Mouse (Mus musculus): ENCODE data around the gene Prm1.
"Not testable (repeated sequence)": the region's sequence is repeated elsewhere in the genome, so short reads cannot be mapped to it uniquely, and the experiment has no call there.

Prm1 gene

DNA sequence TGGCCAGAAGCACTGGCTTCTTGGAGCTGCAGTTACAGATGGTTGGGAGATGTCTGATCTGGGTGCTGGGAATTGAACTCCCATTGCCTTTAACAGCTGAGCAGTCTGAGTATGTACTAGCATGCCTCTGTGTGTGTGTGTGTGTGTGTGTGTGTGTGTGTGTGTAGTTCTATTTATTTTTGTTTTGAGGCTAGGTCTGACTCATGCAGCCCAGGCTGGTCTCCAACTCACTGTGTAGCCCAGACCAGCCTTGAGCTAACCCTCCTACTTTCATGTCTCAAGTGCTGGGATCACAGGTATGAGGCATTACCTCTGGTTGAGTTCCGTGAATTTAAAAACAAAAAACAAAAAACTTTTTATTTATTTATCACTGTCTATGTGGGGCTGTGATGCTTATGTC lies 18.9 kb upstream of the Prm1 start:
- DNase-seq (ENCODE audit: low spot score), result no peak

DNA sequence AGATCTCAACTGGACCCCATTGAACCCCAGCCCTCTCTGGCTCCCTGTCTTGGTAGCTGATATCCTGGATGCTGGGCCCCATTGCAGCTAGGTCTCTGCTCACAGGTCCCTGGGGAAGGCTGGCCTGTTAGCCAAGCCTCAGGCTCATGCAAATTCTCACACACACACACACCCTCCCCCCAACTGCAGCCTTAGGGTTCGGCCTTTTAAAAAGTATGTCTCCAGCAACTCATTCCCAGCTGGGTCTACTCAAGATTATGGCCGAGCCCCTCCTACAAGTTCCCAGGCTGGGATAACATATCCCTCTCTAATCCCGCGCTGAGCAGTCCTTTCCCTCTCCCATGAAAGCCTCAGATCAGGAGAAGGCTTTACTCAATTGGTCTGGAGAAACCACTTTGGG lies 15.7 kb upstream of the Prm1 start:
- DNase-seq (ENCODE audit: low spot score), result no peak

DNA sequence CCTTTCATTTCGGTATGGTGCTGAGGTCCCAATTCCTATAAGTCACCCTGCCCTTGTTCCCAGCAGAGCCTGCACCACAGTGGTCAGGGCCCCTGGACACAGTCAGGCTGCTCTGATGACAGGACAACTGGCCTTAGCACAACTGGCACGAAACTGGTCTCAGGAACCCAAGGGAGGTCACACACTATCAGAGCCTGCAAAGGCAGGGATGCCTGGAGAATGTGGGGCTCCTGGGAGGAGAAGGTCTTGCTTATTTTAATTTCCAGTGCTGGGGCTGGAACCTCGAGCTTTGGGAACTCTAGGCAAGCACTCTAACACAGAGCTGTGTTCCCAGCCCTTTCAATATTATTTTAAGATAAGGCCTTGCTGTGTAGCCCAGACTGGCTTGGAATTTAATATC lies 14.3 kb upstream of the Prm1 start:
- DNase-seq (ENCODE audit: low spot score), result no peak

DNA sequence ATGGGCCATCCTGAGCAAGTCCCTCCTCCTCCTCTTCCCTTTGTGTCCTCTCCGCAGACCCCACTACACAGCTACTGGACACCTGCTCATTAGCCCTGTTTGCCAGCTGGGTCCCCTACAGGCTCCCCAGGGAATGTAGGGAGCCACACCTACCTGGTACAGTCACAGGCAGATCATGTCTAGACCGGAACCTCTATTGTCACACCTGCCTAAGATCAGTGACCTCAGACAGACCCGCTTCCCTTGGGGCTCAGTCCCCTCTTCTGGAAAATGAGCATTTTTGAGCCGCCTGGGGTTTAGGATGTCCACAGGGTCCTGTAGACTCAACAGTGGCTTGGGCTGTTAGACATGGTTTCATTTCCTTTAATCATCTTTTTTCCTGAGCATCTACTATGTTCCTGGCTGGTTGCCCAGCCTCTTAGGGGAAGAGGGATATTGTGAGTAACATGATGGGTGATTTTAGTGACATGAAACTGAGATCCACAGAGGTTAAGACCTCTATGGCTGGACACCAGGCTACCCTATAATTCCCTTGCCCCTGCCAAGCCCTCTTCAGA lies 13.0 kb upstream of the Prm1 start:
- no peak for DNase-seq (ENCODE audit: low spot score)

DNA sequence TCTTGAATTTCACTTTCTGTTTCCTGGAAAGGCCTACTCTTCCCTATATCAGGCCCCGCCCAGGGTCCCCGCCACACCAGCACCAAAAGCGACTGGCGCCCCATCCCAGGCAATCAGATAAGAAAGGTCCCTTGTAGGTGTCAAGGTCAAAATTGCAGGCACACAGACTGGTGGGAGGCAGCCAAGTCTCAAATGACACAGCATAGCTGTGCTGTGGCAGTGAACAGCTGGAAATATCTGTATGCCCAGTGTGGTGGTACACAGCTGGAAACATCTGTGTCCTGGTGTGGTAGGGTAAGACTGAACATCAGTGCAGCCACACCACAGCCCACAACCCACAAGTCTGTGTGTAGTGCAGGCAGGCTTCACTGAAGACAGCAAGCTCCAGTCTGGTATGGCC lies 9.2 kb upstream of the Prm1 start:
- DNase-seq (ENCODE audit: low spot score), result no peak

DNA sequence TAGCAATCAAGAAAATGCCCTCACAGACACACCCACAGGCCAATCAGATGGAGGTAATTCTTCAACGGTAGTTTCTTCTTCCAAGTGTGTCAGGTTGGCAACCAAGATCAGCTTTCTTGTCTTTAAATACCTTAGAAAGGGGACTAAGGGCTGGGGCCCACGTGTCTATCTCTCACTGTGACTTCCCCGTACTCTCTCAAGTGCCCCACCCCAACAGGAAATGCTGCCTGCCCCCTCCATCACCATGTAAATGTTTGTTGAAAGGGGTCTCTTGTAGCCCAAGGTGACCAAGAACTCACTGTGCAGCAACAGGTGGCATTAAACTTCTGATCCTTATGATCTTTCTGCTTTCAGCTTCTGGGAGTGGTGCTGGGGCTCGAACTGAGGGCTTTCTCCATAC lies 8.1 kb upstream of the Prm1 start:
- DNase-seq (ENCODE audit: low spot score), result no peak

DNA sequence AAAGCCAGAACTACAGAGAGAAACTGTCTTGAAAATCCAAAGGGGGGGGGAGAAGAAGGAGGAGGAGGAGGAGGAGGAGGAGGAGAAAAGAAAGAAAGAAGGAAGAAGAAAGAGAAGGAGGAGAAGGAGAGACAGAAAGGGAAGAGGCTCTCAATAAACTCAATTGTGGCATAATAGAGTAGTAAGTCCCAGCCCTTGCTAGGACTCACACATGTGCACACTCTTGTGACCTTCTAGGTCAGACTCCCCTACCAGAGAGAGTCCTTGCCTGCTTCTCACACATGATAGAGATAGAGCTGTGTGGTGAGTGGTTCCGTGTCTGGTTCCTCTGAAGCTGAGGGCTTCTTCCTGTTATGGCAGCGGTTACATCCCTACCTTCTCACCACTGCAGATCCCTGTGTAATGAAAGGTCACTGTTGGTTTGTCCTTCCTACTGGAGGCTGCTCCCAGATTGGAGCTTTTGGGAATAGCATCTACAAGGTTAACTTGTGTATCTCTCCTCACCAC lies 7.3 kb upstream of the Prm1 start, which contains the start of gene Gm11172:
Gene Gm11172, plus strand, starts transcription at position 51 of the 507 bp plus-strand sequence.
- no peak for DNase-seq (ENCODE audit: low spot score)

DNA sequence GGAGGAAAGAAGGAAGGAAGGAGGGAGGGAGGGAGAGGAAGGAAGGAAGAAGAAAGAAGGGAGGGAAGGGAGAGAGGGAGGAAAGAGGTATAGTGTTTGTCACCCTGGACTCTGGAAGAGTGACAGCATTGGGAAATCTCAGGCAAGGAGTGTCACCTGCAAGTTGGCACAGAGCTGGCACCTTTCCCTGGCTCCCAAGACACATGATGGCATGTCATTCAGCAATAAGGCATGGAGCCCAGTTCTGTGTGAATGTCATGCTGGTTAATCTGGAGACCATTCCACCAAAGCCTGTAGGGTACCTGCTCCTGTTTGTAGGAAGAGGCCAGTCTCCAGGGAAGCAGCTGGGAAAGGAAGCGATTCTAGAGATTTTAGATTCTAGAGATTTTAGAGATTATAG lies 4.7 kb upstream of the Prm1 start:
- DNase-seq (ENCODE audit: low spot score), result no peak

DNA sequence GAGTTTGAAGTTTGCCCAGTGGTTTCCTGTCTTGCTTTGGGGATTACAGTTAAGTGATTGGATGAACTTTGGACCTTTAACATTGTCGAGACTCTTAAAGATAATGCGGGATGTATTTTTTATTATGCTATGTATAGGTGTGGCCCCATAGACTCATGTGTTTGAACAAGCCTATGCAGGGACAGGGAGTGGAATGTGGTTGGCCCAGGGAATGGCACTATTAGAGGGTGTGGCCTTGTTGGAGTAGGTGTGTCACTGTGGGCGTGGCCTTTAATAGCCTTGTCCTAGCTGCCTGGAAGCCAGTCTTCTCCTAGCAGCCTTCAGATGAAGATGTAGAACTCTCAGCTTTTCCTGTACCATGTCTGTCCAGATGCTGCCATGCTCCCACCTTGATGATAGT lies 3.2 kb downstream of the Prm1 start:
- DNase-seq (ENCODE audit: low spot score), result not testable (repeated sequence)

DNA sequence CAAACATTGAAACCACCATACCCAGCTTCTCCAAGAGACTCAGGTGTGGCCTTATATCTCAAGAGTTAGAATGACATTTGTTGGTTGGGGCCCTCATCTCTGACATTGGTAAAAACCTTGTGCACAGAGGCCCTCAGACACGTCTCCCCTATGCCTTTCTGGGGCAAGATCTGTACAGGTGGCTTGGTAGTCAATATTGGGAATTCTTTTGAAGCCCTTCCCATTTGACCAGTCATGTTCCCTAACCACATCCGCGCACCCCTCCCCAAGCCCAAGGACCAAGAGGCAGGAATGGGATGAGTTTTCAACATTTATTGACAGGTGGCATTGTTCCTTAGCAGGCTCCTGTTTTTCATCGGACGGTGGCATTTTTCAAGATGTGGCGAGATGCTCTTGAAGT lies 9.6 kb downstream of the Prm1 start, which contains the start of gene Prm2:
Gene Prm2, minus strand, starts transcription at position 101 of the 400 bp plus-strand sequence.
- DNase-seq (ENCODE audit: low spot score), result no peak

DNA sequence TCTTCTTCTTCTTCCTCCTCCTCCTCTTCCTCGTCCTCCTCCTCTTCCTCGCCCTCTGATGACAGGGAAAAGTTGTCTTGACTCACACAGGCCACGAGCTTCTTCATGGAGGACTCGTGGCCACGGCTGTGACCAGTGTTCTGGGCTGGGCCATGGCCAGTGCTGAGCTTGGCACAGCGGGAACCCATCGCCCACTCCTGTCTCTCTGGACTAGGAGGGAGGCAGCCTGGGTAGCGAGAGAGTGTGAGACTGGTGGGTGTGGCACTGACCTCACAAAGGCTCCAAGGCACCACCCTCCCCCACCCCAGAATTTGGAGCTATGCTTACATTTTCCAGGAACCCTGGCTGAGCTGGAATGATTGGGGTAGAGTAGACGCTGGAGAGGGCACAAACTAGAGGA lies 14.9 kb downstream of the Prm1 start, which contains the start of gene Prm3:
Gene Prm3, minus strand, starts transcription at position 213 of the 400 bp plus-strand sequence.
- DNase-seq (ENCODE audit: low spot score), result no peak

DNA sequence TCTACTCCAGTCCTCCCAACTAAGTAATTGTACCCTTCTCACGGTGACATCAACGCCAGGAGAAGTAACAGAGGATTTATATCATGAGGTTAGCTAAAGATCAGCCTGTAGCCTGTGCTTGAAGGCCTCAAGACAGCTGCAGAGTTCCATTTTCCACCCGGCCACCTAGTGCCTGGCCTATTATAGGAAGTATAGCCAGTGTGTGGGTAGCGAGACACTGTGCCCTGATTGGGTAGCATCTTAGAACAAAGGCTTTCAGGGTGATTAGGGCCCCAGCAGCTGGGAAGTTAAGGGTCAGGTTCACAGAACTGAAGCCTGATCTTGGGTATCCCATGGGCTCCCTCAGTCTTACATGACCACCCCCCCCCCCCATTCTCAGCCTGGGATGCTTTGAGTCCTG lies 16.8 kb downstream of the Prm1 start:
- DNase-seq (ENCODE audit: low spot score), result no peak

DNA sequence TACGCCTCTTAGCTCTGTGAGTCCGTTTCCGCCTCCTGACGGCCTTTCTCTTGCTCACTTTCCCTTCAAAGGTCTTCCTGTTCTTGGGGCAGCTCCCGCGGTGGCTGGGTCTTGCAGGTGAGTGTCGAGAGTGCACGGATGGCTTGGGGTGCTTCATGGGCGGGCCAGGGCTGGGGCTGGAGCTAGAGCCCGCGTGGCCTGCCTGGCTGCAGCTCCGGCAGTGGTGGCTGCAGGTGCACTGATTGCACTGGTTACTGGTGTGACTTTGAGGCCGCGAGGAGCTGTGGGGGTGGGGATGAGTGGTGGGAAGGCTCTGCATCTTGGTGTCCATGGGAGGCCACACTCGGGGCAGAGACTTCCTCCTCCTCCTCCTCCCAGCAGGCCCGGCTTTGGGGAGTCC lies 17.4 kb downstream of the Prm1 start, which contains the start of gene Tnp2:
Gene Tnp2, minus strand, starts transcription at position 390 of the 400 bp plus-strand sequence.
- DNase-seq (ENCODE audit: low spot score), result no peak

DNA sequence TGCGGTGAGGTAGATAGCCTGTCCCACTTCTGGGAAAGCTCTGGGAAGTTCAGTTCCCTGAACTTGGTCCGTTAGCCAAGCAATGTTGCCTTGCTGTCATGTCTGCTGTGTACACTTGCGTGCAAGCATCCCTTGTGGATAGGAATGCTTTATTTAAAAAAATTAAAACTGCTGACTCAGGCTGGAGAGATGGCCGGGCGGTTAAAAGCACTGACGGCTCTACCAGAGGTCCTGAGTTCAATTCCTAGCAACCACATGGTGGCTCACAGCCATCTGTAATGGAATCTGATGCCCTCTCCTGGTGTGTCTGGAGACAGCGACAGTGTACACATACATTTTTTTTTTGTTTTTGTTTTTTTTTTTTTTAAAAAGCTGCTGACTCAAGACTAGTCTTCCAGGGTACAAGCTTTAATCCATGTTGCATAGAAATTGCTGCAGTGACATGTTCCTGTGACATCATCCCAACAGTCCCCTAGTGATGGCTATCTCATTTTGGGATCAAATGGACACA lies 18.0 kb downstream of the Prm1 start:
- DNase-seq (ENCODE audit: low spot score), result no peak

DNA sequence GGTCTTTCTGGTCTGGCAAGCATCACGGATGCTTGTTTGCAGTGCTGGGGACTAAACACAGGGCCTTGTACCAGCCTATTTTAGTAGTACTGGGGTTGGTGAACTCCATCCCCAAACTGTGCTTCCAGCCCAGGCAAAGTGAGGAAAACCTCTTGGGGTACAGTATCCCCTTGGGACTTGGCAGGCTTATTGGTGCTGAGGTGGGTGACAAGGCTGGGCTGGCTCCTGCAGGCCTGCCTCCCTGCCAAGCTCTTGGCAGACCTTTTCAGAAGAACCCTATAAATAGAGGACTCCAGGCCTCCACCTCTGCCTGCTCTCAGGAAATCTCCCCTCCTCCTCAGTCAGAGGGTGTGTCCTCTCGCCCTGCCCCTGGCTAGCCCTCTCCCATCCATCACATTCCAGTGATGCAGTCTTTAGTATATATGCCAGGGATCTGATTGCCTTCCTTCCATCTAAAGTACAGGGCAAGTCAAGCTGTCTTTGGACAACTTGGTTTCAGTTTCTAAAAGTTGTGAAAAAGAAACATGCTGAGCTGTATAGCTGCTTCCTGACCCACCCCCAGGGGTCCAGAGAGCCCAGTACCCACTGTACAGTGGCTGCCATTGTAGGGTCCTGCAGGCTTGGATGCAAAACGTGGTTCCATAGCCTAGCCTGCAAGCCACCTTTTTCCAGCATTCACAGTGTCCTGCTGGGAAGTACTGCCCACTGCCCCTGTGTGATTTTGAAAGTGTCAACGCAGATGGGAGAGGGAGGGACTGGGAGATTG lies 18.7 kb downstream of the Prm1 start:
- DNase-seq (ENCODE audit: low spot score), result no peak

DNA sequence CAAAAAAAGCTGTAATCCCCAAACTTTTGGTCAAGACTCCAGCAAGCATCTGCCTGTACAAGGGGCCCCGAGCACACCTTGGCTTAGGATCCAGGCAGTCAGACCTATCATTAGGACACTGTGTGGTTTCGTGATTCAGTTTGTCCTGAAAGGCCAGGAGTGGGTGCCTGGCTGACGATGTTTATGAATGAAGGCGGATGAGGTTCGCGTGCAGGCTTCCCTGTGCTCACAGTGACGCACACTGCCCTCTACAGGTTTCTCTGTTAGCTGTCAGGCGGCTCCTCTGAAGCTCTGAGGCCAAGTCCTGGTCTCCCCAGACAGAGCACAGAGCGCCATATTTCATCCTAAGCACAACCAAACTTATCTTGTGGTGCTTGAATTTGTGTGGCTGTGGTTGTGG lies 19.4 kb downstream of the Prm1 start:
- peak; percentile 83 for DNase-seq (ENCODE audit: low spot score)

DNA sequence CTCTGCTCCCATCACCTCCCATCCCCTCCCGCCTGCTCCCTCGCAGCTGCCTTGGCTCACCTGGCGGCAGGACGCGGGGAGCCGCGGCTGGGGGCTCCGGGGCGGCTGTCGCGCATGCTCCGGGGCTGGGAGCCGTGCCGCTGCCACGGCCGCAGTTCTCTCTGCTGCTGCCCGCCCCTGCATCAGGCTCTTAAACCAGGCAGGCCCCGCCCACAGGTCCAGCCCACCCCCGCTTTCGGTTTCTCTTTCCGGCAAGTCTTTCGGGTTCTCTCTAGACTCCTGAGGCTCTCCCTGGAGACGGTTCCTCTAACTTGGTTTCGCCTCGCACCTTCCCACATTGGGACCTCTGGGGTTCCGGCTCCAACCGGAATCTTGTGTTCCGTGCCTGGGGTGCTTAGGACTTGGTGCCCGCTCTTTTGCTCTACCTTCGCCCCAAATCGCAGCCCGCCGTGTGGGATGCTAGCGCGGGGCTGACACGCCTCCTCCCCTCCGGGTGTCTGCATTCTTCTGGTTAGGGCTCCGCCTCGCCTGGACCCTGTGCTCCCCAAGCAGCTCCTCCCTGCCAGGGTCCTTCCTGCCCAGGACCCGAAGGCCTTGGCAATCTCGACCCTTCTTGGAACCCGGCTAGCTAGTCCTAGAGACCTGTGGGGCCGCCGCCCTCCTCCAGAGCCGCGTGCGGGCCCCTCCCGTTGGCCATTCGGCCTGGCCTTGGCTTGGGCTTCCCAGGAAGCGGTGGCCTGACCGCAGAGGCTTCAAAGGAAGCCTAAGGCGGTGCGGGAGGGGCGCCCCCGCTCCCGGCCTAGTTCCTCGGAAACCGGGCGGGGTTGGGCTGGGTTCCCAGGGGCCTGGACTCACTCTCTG lies 20.0 kb downstream of the Prm1 start, which contains the start of gene Socs1:
Gene Socs1, minus strand, starts transcription at position 166 of the 861 bp plus-strand sequence.
- DNase-seq (ENCODE audit: low spot score), result peak; percentile 74

DNA sequence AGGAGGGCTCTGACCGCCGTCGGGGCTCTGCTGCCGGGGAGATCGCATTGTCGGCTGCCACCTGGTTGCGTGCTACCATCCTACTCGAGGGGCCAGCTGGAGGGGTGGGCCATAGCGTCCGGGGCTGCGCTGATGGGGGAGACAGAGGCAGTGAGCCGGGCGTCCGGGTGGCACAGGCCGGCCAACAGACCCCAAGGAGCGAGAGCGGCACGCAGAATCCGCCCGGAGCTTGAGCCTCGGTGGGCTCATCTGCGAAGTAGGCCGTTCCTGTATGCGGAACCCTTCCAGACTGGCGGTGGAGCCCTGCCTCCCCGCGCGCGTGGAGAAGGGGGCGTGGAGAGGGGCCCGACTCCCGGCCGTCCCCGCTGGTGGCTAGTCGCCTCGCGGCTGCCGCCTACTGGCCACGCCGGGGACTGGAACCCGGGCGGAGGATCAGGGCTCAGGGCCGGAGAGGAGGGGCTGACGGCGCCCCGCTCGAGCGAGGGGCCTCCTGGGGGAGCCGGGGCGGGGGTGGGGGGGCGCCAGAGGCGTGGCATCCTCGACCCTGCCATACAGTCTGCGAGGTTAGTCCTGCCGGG lies 20.8 kb downstream of the Prm1 start:
- DNase-seq (ENCODE audit: low spot score), result peak; percentile 58

DNA sequence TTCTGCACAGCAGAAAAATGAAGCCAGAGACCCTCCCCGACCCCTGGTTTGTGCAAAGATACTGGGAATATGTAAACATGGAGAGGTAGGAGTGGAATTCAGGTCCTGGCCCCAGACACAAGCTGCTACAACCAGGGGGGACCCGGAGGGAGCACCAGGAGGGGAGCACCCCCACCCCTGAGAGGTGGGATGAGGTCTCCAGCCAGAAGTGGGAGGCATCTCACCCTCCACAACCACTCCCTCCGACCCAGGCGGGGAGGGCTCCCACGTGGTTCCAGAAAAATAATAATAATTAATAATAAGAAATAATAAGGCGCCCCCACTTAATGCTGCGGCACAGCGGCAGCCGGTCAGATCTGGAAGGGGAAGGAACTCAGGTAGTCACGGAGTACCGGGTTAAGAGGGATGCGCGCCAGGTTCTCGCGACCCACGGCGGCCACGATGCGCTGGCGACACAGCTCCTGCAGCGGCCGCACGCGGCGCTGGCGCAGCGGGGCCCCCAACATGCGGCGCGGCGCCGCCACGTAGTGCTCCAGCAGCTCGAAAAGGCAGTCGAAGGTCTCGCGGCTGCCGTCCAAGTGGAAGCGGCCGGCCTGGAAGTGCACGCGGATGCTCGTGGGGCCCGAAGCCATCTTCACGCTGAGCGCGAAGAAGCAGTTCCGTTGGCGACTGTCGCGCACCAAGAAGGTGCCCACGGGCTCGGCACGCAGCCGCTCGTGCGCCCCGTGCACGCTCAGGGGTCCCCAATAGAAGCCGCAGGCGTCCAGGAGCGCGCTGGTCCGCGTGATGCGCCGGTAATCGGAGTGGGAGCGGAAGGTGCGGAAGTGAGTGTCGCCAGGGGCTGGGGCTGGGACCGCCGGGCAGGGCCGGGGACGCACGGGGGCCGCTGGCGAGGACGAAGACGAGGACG lies 21.5 kb downstream of the Prm1 start:
- DNase-seq (ENCODE audit: low spot score), result no peak

DNA sequence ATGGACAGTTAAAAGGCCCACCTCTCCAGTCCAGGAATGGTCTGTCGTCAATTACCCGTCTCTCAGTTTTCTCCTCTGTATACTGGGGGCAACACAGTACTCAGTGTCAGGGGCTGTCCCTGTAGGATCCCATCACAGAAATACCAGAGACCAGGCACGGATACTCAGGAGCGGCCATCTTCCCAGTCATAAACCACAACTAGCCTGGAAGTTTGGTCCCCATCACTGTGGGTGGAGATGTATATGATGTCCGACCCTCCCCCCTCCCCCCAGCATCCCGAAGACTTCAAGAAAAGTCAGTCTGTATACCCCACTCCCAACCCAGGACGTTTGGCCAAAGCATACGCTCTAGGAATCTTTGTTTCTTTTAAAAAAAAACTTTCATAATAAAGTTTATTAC lies 22.2 kb downstream of the Prm1 start:
- no peak for DNase-seq (ENCODE audit: low spot score)

DNA sequence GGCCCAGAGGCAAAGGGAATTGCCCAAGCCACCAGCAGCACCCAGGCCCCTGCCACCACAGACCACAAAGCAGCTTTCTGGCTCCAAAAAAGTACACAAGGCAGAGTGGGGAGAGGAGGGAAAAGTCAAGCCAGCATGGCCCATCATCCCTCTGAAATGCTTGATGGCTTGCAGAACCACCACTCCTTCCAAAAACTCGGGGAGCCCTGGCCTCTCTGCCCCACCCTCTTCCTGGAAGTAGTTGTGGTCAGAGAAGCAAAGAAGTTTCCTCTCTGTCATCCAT lies 22.5 kb downstream of the Prm1 start:
- no peak for DNase-seq (ENCODE audit: low spot score)
